Mouse (Mus musculus) 416B (cell line): ENCODE measurements around the gene Cage1.
A peak's percentile ranks its signal among the peaks of the same experiment; 100 is the strongest.

ENCODE experiments used
- DNase-seq: peaks from one replicate; pipeline ENCODE4 v3.0.0; 2011; ENCODE audit warnings: low read depth

Cage1 gene

DNA sequence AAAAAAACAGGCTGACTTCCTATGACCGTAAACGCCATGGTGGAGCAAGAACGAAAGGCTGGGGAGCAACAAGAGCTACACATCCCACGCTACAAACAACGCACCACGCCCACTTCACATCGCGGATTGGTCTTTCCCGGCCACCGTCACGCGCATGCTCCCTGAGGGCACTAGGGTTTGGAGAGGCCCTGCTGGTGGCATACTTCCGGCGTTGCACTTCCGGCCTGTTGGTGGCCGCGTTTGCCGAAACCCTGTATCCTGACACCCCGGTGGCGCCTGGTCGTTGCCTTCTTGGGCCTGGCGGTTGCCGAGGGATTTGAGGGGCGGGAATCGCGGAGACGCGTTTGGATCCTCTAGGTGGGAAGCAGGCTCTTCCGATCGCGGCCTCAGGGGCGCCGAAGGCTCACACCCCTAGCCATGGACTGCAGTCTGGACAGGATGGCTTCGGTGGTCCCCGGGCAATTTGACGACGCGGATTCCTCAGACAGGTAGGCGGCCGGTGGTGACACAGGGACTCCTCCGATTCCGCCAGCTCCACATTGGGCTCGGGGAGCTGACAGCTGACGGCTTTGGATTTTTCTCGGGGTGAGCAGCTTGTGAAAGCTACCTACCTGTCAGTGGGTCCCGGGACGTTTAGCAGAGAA lies at the start of gene Cage1:
Gene Cage1, minus strand, starts transcription at position 26 of the 644 bp plus-strand sequence.
- DNase-seq: peak; percentile 98

DNA sequence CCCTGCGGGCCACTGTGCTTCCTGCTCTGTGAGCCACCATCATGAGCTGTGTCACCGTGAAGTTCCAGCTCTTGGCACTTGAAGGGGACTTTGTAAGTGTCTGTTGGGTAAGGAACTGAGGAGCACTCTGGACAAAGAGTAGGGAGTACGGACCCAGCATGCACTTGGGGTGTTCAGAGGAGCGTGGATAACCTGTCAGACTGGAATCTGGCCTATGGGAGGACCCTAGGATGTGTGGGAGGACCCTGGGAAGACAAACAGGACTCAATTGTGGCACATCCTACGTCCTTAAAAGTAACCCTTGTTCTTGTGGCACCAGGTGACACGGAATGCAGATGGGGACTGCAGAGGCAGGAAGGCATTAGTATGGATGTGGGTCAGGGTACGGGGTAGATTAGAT lies 44.3 kb upstream of the Cage1 start:
- no peak for DNase-seq

DNA sequence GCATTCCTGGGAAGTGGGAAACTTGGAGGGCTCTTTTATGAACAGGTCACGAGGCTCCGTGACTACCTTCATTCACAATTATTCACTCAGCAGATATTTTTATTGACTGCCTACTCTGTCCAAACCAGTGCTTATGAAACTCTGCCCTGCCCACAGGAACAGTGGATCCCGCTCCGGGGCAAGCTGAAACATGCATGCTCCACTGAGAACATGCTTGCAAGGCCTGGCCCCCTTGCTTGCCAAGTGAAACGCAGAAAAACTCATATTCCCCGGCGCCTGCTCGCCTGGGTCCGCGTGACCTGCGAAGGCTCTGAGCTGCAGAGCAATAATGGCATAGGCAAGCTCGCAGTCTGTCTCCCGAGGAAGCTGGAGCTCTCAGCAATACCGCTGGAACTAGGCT lies 43.9 kb upstream of the Cage1 start:
- no peak for DNase-seq

DNA sequence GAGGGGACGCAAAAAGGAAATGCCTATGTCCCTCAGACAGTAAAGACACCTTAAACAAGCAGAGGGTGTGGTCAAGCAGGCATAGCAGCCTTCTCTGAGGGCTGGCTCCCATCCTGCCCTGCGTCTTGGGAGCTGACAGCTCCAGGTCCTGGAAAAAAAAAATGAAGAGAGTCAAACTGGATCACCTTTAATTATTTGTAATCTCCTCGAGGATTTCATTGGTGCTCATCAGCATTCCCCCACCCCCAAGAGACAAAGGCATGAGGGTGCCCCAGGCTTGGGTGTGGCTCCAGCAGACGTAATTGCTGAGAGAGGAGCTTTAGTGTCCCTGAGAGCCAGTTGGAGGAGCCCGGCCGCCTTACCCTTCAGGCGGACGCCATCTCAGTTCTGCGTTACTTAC lies 43.1 kb upstream of the Cage1 start:
- no peak for DNase-seq

DNA sequence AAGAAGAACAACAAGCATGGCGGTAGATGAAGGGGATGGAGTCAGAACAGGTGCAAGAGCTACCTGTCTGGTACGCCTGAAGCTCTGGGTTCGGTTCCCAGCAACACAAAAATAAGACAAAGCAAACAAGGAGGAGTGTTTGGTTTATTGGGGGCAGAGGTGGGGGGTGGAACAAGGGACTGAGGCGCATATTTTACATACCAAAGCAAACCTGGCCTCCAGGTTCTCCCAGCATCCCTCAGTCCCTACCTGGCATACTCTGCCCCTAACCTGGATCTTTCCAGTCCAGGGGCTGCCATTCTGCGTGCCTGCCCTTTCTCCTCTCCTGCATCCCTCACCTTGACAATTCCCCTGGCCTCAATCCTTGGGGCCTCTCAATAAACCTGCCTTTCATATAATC lies 42.5 kb upstream of the Cage1 start:
- DNase-seq: no peak

DNA sequence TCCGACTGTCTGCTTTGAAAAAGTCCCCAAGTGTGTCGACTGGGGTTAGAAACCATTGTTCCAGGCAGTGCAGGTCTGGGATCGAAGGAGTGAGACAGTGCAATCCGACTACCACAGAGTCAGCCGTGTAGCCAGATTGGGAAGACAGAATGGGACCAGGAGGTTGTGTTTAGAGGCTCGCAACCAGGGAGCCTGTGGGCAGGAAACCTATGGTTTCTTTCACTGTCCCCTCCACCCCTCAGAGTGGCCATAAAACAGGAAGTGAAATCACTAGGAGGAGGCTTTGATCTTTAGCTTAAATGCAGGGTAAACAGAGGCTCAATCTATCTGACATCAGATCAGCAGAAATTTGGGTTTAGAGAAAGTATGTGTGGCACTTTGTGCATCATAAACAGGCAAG lies 42.0 kb upstream of the Cage1 start:
- peak; percentile 10 for DNase-seq

DNA sequence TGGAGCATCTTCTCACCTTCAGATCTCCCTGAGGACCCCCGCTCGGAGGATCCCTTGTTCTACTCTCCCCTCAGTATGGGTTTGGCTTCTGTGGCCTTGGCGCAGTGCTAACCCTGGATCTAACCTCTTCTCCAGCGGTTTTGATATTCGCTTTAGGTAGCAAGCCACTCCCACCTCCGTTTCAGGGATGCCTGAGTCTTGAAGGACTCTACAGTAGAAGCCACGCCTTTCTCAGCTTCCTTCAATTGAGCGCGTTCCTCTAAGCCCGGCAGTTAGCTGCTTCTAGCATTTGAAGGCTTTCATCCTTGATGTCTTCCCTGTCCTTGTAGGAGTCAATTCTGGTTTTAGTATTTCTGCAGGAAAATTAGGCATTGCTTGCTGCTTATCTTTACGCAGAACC lies 40.2 kb upstream of the Cage1 start:
- DNase-seq: peak; percentile 24

DNA sequence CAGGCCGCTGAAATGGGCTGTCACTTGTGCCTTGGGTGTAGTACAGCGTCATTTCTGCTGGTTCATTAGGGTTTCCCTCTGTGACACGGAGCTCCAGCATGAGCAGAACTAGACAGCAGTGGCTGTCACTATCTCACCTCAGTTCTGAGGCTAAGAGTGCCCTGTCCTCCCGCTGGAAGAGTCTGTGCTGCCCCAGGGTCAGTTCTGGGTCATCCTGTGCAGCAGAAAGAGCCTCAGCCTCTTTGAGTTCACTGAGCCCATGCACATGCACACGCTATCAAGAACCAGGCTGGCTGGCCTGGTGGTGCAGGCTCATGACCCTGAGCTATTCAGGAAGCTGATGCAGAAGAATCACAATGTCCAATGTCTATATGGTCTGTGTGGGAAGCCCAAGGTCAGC lies 37.5 kb upstream of the Cage1 start:
- DNase-seq: no peak

DNA sequence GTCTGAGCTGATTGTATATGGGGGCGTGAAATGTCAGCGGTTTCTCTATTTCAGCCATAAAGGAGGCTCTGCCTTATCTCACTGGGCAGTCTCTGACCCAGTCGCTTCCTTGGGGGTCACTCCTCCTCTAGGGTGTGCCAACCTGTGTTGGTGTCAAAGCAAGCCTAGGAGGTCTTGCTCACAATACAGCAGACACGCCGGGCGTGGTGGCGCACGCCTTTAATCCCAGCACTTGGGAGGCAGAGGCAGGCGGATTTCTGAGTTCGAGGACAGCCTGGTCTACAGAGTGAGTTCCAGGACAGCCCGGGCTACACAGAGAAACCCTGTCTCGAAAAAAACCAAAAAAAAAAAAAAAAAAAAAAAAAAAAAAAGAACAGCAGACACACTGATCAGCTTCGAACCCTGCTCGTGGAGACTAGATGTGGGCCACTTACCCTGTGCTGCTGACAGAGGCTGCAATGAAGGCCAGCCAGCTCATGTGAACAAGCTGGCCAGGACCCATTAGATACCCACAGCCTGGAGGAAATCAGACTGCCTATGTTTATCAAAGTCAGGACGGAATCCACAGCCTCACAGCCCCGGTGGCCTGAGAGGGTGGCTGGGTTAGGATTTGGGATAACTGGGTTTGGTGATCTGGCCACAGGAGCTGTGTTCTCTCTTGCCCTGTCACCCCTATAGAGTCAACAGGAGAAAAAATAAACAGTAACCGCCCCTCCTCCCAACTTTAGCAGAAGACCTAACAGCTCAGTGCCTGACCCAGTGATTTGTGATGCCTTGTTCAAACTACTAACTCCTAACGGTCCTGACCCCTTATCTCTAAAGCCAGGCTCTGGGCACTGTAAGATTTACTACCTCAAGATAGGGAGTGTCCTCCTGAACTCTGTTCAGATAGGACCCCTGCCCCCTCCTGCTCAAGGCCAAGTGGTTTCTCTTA lies 36.8 kb upstream of the Cage1 start:
- DNase-seq: no peak

DNA sequence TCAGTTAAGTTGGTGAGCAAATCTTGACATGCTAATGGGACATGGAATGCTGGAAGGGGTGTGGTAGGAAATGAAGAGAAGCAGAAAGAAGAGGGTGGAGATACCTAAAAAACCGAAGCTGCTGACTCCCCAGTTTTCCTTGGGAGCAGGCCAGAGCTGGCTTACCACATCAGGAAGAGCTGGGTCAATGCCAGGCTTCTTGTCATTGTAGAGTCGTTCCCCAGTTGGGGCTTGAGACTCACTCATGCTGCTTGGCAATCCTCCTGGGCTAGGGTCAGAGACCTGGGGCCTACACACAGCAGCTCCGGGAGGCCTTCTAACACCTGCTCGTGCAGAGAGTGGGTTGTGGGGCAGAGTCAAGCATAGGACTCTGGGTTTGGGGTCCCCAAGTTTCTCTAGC lies 34.1 kb upstream of the Cage1 start:
- no peak for DNase-seq

DNA sequence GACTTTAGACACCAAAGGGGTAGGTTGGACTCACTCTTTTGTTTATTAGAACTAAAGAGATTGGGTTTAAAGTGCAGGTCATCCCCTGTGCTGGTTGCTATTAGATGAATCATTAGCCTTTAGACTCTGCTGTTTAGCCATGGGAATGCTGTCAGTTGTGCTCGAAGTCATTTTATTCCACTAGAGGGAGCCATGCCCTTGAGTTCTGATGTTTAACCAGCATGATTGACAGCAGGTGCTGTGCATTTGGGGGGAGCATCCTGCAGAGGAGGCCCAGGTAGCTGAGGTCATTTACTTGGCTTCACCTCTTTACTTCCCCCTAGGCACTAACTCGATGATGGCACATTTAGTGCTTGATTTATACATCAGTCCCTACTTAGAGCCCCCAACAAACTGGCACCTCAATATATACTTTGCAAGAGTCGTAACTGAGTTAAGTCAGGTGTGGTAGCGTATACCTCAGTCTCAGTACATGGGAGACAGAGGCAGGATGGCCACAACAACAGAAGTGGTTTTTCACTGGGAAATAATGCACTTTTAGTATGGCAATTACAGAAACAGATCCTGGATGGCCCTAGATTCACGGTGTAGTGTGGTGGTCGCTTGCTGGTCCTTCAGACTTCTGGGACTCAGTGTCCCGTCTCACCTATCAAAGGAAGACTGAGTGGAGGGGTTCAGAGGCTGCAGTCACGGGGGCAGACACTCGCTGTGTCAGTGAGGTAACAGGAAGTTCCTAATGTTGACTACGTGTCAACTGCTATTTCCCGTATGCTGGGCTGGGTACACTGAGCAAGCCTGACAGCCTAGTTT lies 28.2 kb upstream of the Cage1 start:
- peak; percentile 75 for DNase-seq

DNA sequence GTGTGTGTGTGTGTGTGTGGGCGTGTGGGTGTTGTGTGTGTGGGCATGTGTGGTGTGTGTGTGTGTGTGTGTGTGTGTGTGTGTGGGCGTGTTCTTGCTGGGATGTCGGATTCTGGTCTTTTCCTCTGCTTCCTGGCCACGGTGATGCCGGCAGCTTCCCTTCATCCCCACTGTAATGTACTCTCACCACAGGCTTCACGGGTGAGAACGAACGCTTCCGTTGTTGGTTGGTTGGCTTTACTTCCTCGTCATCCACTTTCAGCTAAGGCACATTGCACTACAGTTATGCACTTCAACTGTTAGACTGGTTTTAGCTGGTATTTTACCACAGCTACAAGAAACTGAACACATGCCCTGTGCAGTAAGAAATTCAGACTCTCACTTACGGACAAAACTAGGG lies 25.8 kb upstream of the Cage1 start:
- no peak for DNase-seq

DNA sequence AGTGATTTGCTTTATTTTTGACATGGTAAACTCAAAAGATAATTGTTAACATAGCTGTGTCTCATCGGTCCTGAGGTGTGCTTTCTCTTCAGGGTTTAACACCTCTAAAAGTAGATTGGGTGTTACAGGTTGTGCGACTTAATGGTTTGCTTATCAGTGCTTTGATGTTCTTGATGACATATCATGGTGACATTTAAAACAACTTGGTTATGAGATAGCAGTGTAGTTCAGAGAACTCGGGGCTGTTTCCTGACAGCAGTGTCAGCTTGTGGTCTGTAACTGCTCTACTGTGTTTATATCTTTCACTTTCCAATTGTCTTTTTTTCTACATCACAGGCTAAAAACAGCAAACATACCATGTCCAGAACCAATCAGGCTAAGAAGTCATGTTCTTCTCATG lies 13.0 kb upstream of the Cage1 start:
- DNase-seq: no peak

DNA sequence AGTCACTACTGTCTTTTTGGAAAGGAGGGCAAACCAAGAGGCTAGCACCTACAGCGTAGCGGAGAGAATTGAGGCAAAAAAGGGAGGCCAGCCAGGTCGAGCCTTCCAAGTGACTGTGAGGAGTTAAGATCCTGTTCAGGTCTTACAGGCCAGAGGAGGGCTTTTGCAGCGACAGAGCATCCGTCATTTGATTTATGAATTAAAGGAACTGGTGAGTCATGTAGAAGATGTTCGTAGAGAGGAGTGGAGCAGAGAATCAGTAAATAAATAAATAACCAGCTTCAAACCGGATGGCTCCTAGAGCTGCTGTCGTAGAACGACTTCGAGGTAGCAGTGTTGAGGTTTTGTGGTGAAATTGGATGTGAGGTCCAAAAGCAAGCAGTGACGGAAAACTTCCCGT lies 942 bp upstream of the Cage1 start:
- peak; percentile 73 for DNase-seq

DNA sequence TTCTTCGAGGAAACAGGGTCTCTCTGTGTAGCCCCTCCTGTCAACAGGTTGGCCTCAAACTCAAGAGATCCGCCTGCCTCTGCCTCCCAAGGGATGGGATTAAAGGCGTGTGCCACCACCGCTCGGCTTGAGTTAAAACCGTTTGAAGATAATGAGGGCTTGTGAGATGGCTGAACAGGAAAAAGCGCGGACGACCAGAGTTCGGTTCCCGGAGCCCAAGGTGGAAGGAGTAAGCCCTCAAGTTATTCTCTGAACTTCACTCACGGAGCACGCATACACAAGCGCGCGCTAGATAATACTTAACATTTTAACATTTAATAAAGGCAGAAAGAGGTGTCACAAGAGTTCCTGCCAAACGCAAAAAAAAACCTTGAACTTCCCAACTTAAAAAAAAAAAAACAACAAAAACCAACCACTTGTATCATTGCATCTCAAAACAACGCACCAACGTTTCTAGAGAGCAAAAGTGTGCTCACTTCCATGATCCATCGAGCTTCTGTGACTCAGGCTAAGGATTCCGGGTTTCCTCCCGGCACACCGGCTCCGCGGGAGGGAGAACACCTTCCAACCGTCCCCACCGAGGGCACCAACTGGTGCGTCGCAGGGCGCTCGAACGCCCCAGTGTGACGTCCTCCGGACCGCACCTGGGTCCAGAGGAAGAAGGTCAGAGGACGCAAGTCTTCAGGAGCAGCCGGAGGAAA lies 376 bp downstream of the Cage1 start, which contains the start of gene Riok1:
Gene Riok1, plus strand, starts transcription at position 653 of the 701 bp plus-strand sequence.
- no peak for DNase-seq

DNA sequence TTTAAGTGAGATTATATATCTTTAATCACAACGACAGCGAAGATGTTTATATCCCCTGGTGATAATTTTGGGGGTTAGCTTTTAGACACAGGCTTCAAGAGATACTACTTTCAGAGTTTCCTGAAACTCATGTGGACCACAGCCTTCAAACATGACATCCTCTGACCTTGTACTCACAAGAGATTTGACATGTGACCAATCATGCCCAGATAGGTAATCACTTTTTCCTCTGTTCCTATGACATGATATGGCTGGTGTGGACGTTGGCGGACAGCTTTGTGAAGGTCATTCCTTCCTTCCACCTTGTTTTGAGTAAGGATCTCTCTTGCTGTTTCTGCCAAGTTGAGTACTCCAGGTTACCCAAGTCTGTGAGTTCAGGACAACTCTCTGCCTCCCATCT lies 8.5 kb downstream of the Cage1 start:
- peak; percentile 27 for DNase-seq

DNA sequence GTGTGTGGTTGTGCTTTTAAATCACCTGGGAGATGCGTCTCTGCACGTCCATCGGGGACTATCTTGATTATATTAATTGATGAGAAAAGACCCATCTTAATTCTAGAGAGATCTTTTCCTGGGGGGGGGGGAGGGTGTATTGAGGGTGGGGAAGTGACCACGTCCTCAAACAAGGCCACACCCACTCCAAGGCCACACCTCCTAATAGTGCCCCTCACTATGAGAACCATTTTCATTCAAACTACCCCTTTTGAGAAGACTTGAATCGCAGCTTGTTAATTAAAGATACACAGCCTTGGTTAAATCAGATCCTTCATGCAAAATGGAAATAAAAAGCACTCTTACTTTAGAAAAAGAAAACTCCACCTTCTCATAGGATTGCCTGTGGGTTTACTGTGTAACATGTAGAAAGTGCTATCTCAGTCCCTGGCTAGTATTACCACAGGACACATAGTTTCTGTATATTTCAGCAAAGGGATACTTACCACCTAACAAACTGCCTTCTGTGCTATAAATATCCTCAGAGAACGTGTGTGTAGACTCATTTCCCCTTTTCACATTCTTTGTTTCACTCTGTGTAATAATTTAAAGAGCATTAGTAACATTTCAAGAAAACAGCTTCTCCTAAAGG lies 9.1 kb downstream of the Cage1 start:
- peak; percentile 44 for DNase-seq

DNA sequence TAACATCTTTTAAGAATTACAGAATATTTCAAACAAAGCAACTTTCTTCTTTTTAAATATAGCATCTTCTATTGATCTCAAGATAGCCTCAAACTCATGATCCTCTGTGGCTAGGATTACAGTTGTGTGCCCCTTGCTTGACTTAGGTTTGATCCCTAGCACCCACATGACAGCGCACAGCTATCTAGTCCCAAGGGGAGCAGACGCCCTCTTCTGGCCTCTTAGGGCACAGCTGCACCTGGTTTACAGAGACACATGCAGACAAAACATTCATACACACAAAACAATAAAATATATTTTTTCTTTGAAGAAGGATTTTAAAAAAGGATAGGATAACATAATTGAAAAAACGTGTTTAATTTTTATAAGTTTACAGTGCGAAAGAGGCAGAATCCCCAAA lies 11.0 kb downstream of the Cage1 start:
- DNase-seq: no peak

DNA sequence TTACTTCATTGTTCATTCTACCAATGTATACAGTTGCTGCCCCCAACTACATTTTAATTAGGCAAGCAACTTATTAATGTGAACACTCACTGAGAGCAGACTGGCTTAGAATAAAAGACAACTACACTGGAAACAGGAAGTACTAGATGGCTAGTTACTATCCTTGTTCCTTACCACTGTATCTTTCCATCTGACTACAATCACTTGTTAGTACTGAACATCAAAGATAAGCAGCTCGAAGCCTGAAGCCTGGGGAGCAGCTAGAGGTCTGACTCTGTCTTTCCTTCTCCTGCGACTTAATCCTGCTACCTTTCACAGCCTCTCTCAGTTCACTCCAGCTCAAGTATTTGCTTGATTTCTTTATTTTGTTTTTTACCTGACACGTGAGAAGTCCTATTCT lies 18.1 kb downstream of the Cage1 start:
- DNase-seq: no peak

DNA sequence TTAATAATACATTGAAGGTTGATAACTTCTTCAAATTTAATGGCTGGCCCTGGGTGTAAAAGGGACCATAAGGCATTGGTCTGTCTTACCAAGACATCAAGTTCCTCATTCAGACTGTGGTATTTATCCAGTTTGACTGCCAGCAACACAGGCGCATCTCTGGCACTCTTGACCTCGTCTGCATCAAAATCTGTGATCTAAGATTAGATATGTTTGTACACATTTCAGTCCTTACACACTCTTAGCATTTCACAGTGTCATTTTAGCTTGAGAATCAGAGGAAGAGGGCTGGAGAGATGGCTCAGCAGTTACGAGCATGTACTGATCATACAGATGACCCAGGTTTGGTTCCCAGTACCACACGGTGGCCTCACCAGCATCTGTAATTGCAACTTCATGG lies 21.3 kb downstream of the Cage1 start:
- no peak for DNase-seq

DNA sequence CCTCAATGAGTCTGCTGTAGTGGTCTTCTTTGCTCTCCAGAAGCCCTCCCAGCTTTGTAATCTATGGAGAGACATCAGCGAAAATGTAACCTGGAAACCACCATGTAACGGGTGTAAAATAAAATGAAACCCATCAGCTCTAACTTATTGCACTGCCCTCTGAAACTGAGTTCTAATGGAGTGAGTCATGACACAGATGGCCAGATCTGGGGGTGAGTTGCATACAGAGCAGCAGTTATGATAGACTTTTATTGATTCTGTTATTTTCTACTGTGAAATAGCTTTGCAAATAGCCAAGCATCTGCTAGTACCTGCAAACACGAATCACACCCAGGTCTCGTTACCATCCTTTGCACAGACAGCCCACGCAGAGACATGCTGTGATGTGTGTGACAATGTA lies 24.4 kb downstream of the Cage1 start:
- DNase-seq: no peak
